Comparison of ENCODE assay signal across 22 mouse cellular contexts in genomic region chr5:73246414-73246813, GRCm38 (mm10). TPM values are rescaled to one million over a fixed set of nuclear protein-coding genes. Genes with fewer than 3 reads are reported as not detected.
DNase-seq lines count a peak whose midpoint lies in the region; ATAC-seq and TF ChIP-seq lines count a peak whose summit lies in the region.
"Had no signal": no experiment of that assay in that cellular context is flagged by ENCODE, and none has a peak within 500 bp of the region (broad histone marks: within the 10 kb centered on the region; RNA-seq: fewer than 3 reads in every experiment).

No protein-coding gene starts in this region.

- no peak overlapping the region for H3K4me3 ChIP-seq in liver, embryonic 14.5 days (ENCODE audit: insufficient read depth in 1 of 2, low read depth in 2 of 2, low read length in 2 of 2)
- H3K4me3 ChIP-seq in forebrain, embryonic 16.5 days (replicated peaks; ENCODE audit: low read length): no peak overlapping the region
- H3K4me3 ChIP-seq: embryonic facial prominence, embryonic 12.5 days; forebrain, embryonic 10.5 days; forebrain, embryonic 15.5 days; heart, embryonic 13.5 days; hindbrain, embryonic 12.5 days had no signal

- H3K4me1 ChIP-seq in liver, embryonic 14.5 days (replicated peaks; ENCODE audit: control insufficient read depth in 2 of 2, insufficient read depth in 2 of 2, low read length in 1 of 2): peaks cover 19 to 22% of the 10 kb centered on the region in 2 experiments
- peaks cover 21% of the 10 kb centered on the region for H3K4me1 ChIP-seq in forebrain, embryonic 16.5 days (replicated peaks; ENCODE audit: control insufficient read depth, insufficient read depth, low read length)
- H3K4me1 ChIP-seq: forebrain, embryonic 10.5 days had no signal

- ATAC-seq in erythroblast, adult 5-6 weeks (replicated peaks; ENCODE audit: low FRiP score, poor library complexity, severe bottlenecking): peak; percentile 66
- ATAC-seq in liver, embryonic 14.5 days (ENCODE audit: insufficient read depth): peak; percentile 75
- 0 out of 2 replicates have a peak, but pooled peaks have one; percentile 12 for ATAC-seq in megakaryocyte progenitor cell, adult 5-6 weeks (replicated peaks; ENCODE audit: poor library complexity)
- ATAC-seq in forebrain, embryonic 16.5 days: no peak
- ATAC-seq: forebrain, embryonic 15.5 days; hindbrain, embryonic 16.5 days had no signal

- DNase-seq in liver: peak; percentile 58
- DNase-seq in liver, embryonic 14.5 days (ENCODE audit: low read depth in 3 of 3, low spot score in 3 of 3): peak in 1 of 3 experiments; percentile 45
- DNase-seq in retina, embryonic 14.5 days (ENCODE audit: low spot score): no peak
- DNase-seq in left cerebral cortex, adult 9 months (ENCODE audit: low spot score in 2 of 2): no peak
- DNase-seq in yolk sac, embryonic 10.5 days (ENCODE audit: low spot score): no peak
- DNase-seq: adrenal gland, adult 8-10 months; adrenal gland, postnatal 36 days; cerebellum, adult 18-20 months; cerebellum, postnatal 25 days; gastrocnemius, postnatal 36 days; heart, adult 11 months; heart, postnatal 36 days had no signal

- no peaks in the 10 kb centered on the region for H3K9me3 ChIP-seq in liver, embryonic 14.5 days (ENCODE audit: control insufficient read depth, low read length)
- no peaks in the 10 kb centered on the region for H3K9me3 ChIP-seq in forebrain, embryonic 16.5 days (ENCODE audit: control insufficient read depth, low read length)
- H3K9me3 ChIP-seq: embryonic facial prominence, embryonic 12.5 days; forebrain, embryonic 10.5 days; forebrain, embryonic 15.5 days; G1E; heart, embryonic 13.5 days; hindbrain, embryonic 12.5 days had no signal

- TF ChIP-seq CTCF in liver, embryonic 14.5 days (IDR thresholded peaks at IDR 0.05; ENCODE audit: low read depth): no peak

- H3K4me2 ChIP-seq in liver, embryonic 14.5 days (ENCODE audit: low read depth): peak overlapping the region; percentile 42
- no peak overlapping the region for H3K4me2 ChIP-seq in forebrain, embryonic 16.5 days (ENCODE audit: low read length)
- H3K4me2 ChIP-seq: embryonic facial prominence, embryonic 12.5 days; forebrain, embryonic 15.5 days; heart, embryonic 13.5 days; hindbrain, embryonic 12.5 days had no signal

- no peaks in the 10 kb centered on the region for H3K27me3 ChIP-seq in liver, embryonic 14.5 days (ENCODE audit: control insufficient read depth, insufficient read depth, low read length)
- no peaks in the 10 kb centered on the region for H3K27me3 ChIP-seq in forebrain, embryonic 16.5 days (replicated peaks; ENCODE audit: control insufficient read depth, insufficient read depth, low read length)
- H3K27me3 ChIP-seq: embryonic facial prominence, embryonic 12.5 days; forebrain, embryonic 15.5 days; heart, embryonic 13.5 days; hindbrain, embryonic 12.5 days had no signal

- no peak overlapping the region; the same call in 1 of the 2 replicates for H3K9ac ChIP-seq in liver, embryonic 14.5 days (replicated peaks)
- H3K9ac ChIP-seq in forebrain, embryonic 16.5 days (replicated peaks; ENCODE audit: low read depth, low read length): no peak overlapping the region
- H3K9ac ChIP-seq: embryonic facial prominence, embryonic 12.5 days; forebrain, embryonic 15.5 days; heart, embryonic 13.5 days; hindbrain, embryonic 12.5 days had no signal

- WGBS in liver, embryonic 14.5 days (ENCODE audit: insufficient replicate concordance): 46% methylated on average over 6 of the region's 6 CpGs
- 84% methylated on average over 6 of the region's 6 CpGs for WGBS in forebrain, embryonic 16.5 days

- TF ChIP-seq EP300 in liver, embryonic 14.5 days (IDR thresholded peaks at IDR 0.05; ENCODE audit: low read depth): 0 out of 2 replicates have a peak, but pooled peaks have one; percentile 26

- H3K27ac ChIP-seq in liver, embryonic 14.5 days: no peak overlapping the region; the same call in 1 of the 2 replicates
- H3K27ac ChIP-seq in forebrain, embryonic 16.5 days (ENCODE audit: low read length): no peak overlapping the region
- H3K27ac ChIP-seq: embryonic facial prominence, embryonic 12.5 days; forebrain, embryonic 10.5 days; forebrain, embryonic 15.5 days; heart, embryonic 13.5 days; hindbrain, embryonic 12.5 days had no signal

- H3K36me3 ChIP-seq in liver, embryonic 14.5 days (replicated peaks; ENCODE audit: control insufficient read depth, insufficient read depth, low read depth): no peaks in the 10 kb centered on the region
- H3K36me3 ChIP-seq in forebrain, embryonic 16.5 days (ENCODE audit: control insufficient read depth, insufficient read depth): no peaks in the 10 kb centered on the region
- H3K36me3 ChIP-seq: embryonic facial prominence, embryonic 12.5 days; forebrain, embryonic 15.5 days; hindbrain, embryonic 12.5 days had no signal

RNA-seq across cellular contexts. Expression of gene Fryl, which starts 10.0 kb away (rescaled TPM):
- total RNA-seq in erythroblast, adult 5-6 weeks (2015; ENCODE audit: low replicate concordance): 635 and 792 TPM in 2 replicates
- 1,411 and 1,492 TPM in 2 replicates for total RNA-seq in erythroblast, adult 5-6 weeks (2017; ENCODE audit: low replicate concordance)
- 15.4 and 22.1 TPM in 2 replicates for polyA plus RNA-seq in liver, embryonic 14.5 days (2012; rRNA removed)
- 41.8 and 46.7 TPM in 2 replicates for polyA plus RNA-seq in liver, embryonic 14.5 days (2014; fragmentation: Nextera tagmentation; extraction: Ambion mirVana)
- total RNA-seq in megakaryocyte progenitor cell, adult 5-6 weeks (2015): 56.2 and 78.5 TPM in 2 replicates
- total RNA-seq in megakaryocyte progenitor cell, adult 5-6 weeks (2017): 74.2 and 76.4 TPM in 2 replicates
- 48.4 and 50.7 TPM in 2 replicates for polyA plus RNA-seq in forebrain, embryonic 16.5 days (2015; fragmentation: Nextera tagmentation; extraction: Ambion mirVana)

RNA-seq across cellular contexts. Expression of gene Ociad1, which starts 46.2 kb away (rescaled TPM):
- 69.2 and 94.7 TPM in 2 replicates for total RNA-seq in erythroblast, adult 5-6 weeks (2015; ENCODE audit: low replicate concordance)
- 103 and 137 TPM in 2 replicates for total RNA-seq in erythroblast, adult 5-6 weeks (2017; ENCODE audit: low replicate concordance)
- 59.2 and 81.4 TPM in 2 replicates for polyA plus RNA-seq in liver, embryonic 14.5 days (2012; rRNA removed)
- 74.9 and 77.4 TPM in 2 replicates for polyA plus RNA-seq in liver, embryonic 14.5 days (2014; fragmentation: Nextera tagmentation; extraction: Ambion mirVana)
- total RNA-seq in megakaryocyte progenitor cell, adult 5-6 weeks (2015): 239 and 256 TPM in 2 replicates
- 218 and 231 TPM in 2 replicates for total RNA-seq in megakaryocyte progenitor cell, adult 5-6 weeks (2017)
- 296 and 323 TPM in 2 replicates for polyA plus RNA-seq in forebrain, embryonic 16.5 days (2015; fragmentation: Nextera tagmentation; extraction: Ambion mirVana)

Comparison
In these comparisons a context has a peak if more than half of its experiments do, and no peak if none do; other contexts are left out.
1. RNA of gene Fryl, which starts 10.0 kb away (total RNA-seq): 635 to 1,492 TPM in erythroblast, adult 5-6 weeks; 56.2 to 78.5 TPM in megakaryocyte progenitor cell, adult 5-6 weeks; every median in the first group is over 4 times any median in the second.